Mouse (Mus musculus): ENCODE results near the gene Rab5if. TPM values are rescaled to one million over a fixed set of nuclear protein-coding genes. Genes with fewer than 3 reads are reported as not detected.

The Rab5if gene
- polyA plus RNA-seq, 1 experiment from 2014 or later = 131 TPM

DNA sequence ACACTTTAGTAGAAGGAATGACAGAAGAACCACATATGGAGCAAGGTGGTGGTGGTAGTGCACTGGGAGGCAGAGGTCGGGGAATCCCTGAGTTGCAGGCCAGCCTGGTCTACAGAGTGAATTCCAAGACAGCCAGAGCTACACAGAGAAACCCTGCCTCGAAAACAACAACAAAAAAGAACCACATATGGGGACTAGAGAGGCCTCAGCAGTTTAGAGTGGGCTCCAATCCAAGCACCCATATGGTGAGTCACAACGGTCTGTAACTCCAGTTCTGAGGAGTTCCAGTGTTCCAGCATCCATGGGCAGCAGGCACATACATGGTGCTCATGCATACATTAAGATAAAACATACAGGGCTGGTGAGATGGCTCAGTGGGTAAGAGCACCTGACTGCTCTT lies 1.6 kb downstream of the Rab5if start:
- Histone ChIP-seq H3K36me3 (ENCODE audit: control insufficient read depth, insufficient read depth) (0 out of 2 replicates have a peak, but pooled peaks cover 6% of the 10 kb centered on the region), H3K9ac (replicated peaks; ENCODE audit: low read depth, low read length) (no peak overlapping the region), H3K4me1 (replicated peaks; ENCODE audit: control insufficient read depth, insufficient read depth, low read length) (peaks cover 22% of the 10 kb centered on the region), H3K27me3 (replicated peaks; ENCODE audit: control insufficient read depth, insufficient read depth, low read length) (no peaks in the 10 kb centered on the region), H3K4me2 (ENCODE audit: low read length) (no peak overlapping the region), H3K9me3 (ENCODE audit: control insufficient read depth, low read length) (no peaks in the 10 kb centered on the region), H3K4me3 (replicated peaks; ENCODE audit: low read length) (no peak overlapping the region), H3K27ac (ENCODE audit: low read length) (no peak overlapping the region)
- no peak for ATAC-seq
- WGBS = 49% methylated on average over 3 of the region's 3 CpGs

DNA sequence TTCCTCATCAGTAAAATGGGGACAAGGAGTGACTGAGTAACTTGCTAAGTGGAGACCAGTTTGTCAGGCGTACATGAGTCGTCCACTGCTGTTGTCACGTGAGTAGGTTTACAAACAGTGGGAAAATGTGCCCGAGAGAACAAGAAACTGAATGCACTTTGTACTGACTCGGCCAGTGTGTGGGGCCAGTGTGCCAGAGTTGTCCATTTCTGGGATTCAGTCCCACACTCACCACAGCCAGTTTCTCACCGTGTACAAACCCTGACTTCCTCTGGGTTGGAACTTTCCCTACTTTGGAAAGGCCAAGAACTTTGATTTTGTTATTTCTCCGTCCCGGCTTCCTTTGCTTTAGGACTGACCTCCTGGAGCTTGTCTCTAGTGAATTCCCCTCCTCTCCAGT lies 6.1 kb downstream of the Rab5if start:
- peaks cover 7% of the 10 kb centered on the region for H3K4me1 ChIP-seq (replicated peaks; ENCODE audit: control insufficient read depth, insufficient read depth, low read length)
- H3K27me3 ChIP-seq (replicated peaks; ENCODE audit: control insufficient read depth, insufficient read depth, low read length) = no peaks in the 10 kb centered on the region
- H3K36me3 ChIP-seq (ENCODE audit: control insufficient read depth, insufficient read depth) = peaks cover 13% of the 10 kb centered on the region
- WGBS = 80% methylated on average over 8 of the region's 8 CpGs
- no peak overlapping the region for H3K4me2 ChIP-seq (ENCODE audit: low read length)
- H3K27ac ChIP-seq (ENCODE audit: low read length) = no peak overlapping the region
- ATAC-seq = no peak
- H3K9me3 ChIP-seq (ENCODE audit: control insufficient read depth, low read length) = no peaks in the 10 kb centered on the region
- H3K9ac ChIP-seq (replicated peaks; ENCODE audit: low read depth, low read length) = no peak overlapping the region
- H3K4me3 ChIP-seq (replicated peaks; ENCODE audit: low read length) = no peak overlapping the region

DNA sequence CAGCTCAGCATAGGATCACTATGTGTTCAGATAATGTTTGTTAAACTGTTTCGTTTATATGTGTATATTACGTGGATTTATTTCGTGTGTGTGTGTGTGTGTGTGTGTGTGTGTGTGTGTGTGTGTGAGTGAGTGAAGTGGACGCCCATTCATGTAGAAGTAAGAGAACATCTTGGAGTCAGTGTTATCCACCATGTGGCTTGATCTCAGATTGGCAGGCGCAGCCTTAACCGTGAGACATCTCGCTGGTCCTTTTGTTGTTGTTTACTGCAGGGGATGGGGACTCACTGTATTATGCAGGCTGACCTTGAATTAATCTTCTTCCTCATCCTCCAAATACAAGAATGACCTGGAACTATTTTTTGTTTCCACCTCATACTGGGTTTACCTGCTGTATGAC lies 6.6 kb downstream of the Rab5if start:
- H3K4me1 ChIP-seq (replicated peaks; ENCODE audit: control insufficient read depth, insufficient read depth, low read length) = peaks cover 2% of the 10 kb centered on the region
- H3K27me3 ChIP-seq (replicated peaks; ENCODE audit: control insufficient read depth, insufficient read depth, low read length) = no peaks in the 10 kb centered on the region
- no peak for ATAC-seq
- 91% methylated on average over 7 of the region's 7 CpGs for WGBS
- H3K9me3 ChIP-seq (ENCODE audit: control insufficient read depth, low read length) = no peaks in the 10 kb centered on the region
- H3K4me2 ChIP-seq (ENCODE audit: low read length) = no peak overlapping the region
- no peak overlapping the region for H3K4me3 ChIP-seq (replicated peaks; ENCODE audit: low read length)
- H3K36me3 ChIP-seq (ENCODE audit: control insufficient read depth, insufficient read depth) = peaks cover 13% of the 10 kb centered on the region
- no peak overlapping the region for H3K27ac ChIP-seq (ENCODE audit: low read length)
- H3K9ac ChIP-seq (replicated peaks; ENCODE audit: low read depth, low read length) = no peak overlapping the region

DNA sequence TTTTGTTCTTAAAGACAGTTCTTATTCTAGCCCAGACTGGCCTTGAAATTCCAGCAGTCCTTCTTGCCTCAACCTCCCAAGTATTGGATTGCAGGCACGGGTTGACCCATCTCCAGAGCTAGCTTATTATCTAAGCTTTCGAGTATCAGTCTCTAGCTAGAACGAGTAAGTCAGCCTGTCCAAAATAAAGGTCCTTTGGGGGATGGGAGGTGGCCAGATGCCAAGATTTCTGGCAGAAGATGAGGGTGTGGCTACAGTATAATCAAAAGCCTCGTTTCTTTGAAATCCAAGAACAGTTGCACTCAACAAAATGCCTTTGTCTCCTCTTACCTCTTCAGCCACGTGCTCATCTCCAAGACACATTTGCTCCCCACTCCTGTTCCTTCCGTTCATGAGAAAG lies 7.6 kb downstream of the Rab5if start:
- Histone ChIP-seq H3K4me3 (replicated peaks; ENCODE audit: low read length) (no peak overlapping the region), H3K4me1 (replicated peaks; ENCODE audit: control insufficient read depth, insufficient read depth, low read length) (no peaks in the 10 kb centered on the region), H3K4me2 (ENCODE audit: low read length) (no peak overlapping the region), H3K36me3 (ENCODE audit: control insufficient read depth, insufficient read depth) (peaks cover 13% of the 10 kb centered on the region), H3K9me3 (ENCODE audit: control insufficient read depth, low read length) (no peaks in the 10 kb centered on the region), H3K27ac (ENCODE audit: low read length) (no peak overlapping the region), H3K9ac (replicated peaks; ENCODE audit: low read depth, low read length) (no peak overlapping the region), H3K27me3 (replicated peaks; ENCODE audit: control insufficient read depth, insufficient read depth, low read length) (no peaks in the 10 kb centered on the region)
- 38% methylated on average over 6 of the region's 6 CpGs for WGBS
- ATAC-seq = no peak

DNA sequence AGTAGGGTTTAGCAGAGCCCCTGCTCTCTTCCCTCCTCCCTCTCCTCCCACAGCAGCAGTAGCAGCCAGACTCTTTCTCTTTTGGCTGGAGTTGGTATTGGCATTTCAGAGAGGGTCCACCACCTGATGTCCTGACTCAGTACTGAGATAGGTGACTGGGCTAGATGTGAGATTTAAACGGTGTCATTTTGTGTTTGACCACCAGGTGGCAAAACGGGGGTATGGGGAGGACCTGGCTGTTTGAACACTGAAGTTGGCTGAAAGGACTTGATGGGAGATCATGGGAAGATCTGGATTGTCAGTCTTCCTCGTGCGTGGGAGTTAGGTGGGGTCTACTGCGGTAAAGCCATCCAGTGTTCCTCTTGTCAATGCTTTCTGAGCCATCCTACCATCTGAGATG lies 10.7 kb downstream of the Rab5if start:
- no peak overlapping the region for H3K4me3 ChIP-seq (replicated peaks; ENCODE audit: low read length)
- no peaks in the 10 kb centered on the region for H3K9me3 ChIP-seq (ENCODE audit: control insufficient read depth, low read length)
- no peak overlapping the region for H3K9ac ChIP-seq (replicated peaks; ENCODE audit: low read depth, low read length)
- 20% methylated on average over 5 of the region's 5 CpGs for WGBS
- no peak overlapping the region for H3K4me2 ChIP-seq (ENCODE audit: low read length)
- no peaks in the 10 kb centered on the region for H3K27me3 ChIP-seq (replicated peaks; ENCODE audit: control insufficient read depth, insufficient read depth, low read length)
- ATAC-seq = no peak
- H3K4me1 ChIP-seq (replicated peaks; ENCODE audit: control insufficient read depth, insufficient read depth, low read length) = no peaks in the 10 kb centered on the region
- peaks cover 10% of the 10 kb centered on the region for H3K36me3 ChIP-seq (ENCODE audit: control insufficient read depth, insufficient read depth)
- H3K27ac ChIP-seq (ENCODE audit: low read length) = no peak overlapping the region

DNA sequence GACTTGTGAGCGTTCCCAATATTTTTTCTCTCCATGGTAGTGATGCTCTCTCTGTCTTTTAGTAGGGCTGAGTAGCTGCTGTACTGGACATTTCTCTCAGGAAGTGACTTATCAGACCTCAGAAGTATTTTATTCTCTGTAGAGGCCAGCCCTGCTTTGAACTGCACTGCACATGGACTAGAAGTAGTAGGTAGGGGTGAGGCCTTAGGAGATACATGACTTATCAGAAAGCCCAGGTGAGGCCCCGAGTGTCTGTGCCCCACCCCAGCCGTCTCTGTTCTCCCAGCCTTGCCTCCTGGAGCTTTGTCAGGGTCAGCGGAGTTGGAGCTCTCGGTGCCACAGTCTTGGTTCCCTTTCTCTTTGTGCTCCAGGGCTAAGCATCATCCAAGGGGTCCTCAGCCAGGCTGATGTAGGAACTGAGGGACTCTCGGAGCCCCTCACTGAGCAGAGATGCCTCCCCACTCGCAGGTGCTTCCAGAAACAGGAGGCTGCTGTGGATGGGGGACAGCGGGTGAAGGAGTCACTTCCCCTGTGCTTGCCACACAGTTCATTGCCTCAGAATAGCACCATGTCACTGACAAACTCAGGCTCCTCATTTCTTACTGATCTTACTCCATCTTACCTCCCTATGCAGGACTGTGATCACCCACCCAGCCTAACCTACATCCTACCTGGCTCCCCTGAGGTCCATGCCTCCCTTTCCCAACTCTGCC lies 11.3 kb downstream of the Rab5if start:
- peaks cover 7% of the 10 kb centered on the region for H3K36me3 ChIP-seq (ENCODE audit: control insufficient read depth, insufficient read depth)
- H3K4me1 ChIP-seq (replicated peaks; ENCODE audit: control insufficient read depth, insufficient read depth, low read length) = no peaks in the 10 kb centered on the region
- H3K4me3 ChIP-seq (replicated peaks; ENCODE audit: low read length) = no peak overlapping the region
- no peak overlapping the region for H3K4me2 ChIP-seq (ENCODE audit: low read length)
- no peak overlapping the region for H3K9ac ChIP-seq (replicated peaks; ENCODE audit: low read depth, low read length)
- ATAC-seq = no peak
- no peaks in the 10 kb centered on the region for H3K27me3 ChIP-seq (replicated peaks; ENCODE audit: control insufficient read depth, insufficient read depth, low read length)
- no peaks in the 10 kb centered on the region for H3K9me3 ChIP-seq (ENCODE audit: control insufficient read depth, low read length)
- 88% methylated on average over 8 of the region's 8 CpGs for WGBS
- H3K27ac ChIP-seq (ENCODE audit: low read length) = no peak overlapping the region

DNA sequence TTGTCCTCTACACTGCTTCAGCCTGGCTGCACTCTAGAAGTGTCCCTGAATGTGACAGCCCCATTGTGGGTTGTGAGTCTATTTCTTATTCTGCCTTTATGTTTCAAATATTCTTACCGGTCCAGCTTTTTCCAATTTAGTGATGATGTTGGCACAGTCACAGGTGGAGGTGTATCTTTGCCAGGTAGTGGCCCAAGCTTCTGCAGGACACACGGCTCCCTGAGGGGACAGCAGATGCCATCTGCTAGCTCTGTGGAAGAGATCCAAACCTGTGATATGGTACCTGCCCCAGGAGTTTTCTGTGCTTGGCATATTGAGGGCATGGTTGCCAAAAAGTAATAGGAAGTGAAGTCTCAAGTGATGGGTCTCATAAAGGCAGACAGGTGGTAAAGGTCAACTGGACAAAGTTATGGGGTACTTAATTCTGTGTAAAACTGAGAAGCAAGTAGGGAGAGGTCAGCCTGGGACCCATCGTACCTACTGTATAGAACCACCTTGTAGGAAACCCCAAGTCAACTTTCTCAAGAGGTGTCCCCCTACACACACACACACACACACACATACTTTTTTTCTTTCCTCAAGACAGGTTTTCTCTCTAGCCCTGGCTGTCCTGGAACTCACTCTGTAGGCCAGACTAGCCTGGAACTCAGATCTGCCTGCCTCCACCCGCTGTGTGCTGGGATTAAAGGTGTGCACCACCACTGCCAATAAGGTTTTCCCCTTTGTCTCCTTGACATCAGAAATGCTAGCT lies 12.0 kb downstream of the Rab5if start:
- no peaks in the 10 kb centered on the region for H3K4me1 ChIP-seq (replicated peaks; ENCODE audit: control insufficient read depth, insufficient read depth, low read length)
- peaks cover 7% of the 10 kb centered on the region for H3K36me3 ChIP-seq (ENCODE audit: control insufficient read depth, insufficient read depth)
- H3K27ac ChIP-seq (ENCODE audit: low read length) = no peak overlapping the region
- no peak overlapping the region for H3K4me3 ChIP-seq (replicated peaks; ENCODE audit: low read length)
- ATAC-seq = no peak
- H3K4me2 ChIP-seq (ENCODE audit: low read length) = no peak overlapping the region
- 91% methylated on average over 4 of the region's 4 CpGs for WGBS
- no peaks in the 10 kb centered on the region for H3K9me3 ChIP-seq (ENCODE audit: control insufficient read depth, low read length)
- H3K9ac ChIP-seq (replicated peaks; ENCODE audit: low read depth, low read length) = no peak overlapping the region
- H3K27me3 ChIP-seq (replicated peaks; ENCODE audit: control insufficient read depth, insufficient read depth, low read length) = no peaks in the 10 kb centered on the region

DNA sequence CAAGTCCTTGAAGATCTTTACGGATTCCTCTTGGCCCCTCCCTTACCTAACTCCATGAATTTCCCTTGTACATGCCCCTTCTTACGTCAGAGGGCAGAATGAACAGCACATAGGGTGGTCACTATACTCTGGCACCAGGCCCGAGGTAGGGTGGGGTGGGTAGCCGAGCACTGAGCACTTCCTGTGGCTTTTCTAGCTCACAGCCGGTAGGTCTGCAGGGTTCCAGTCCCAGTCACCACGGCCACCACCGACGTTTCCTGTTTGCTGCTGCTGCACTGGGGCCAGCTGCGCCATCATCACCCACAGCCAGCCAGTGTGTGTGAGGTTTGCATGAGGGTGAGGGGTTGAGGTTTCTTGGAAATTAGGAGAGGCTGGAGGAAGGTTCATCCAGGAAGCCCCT lies 14.8 kb downstream of the Rab5if start:
- Histone ChIP-seq H3K4me1 (replicated peaks; ENCODE audit: control insufficient read depth, insufficient read depth, low read length) (no peaks in the 10 kb centered on the region), H3K4me3 (replicated peaks; ENCODE audit: low read length) (no peak overlapping the region), H3K4me2 (ENCODE audit: low read length) (no peak overlapping the region), H3K9me3 (ENCODE audit: control insufficient read depth, low read length) (no peaks in the 10 kb centered on the region), H3K36me3 (ENCODE audit: control insufficient read depth, insufficient read depth) (peaks cover 3% of the 10 kb centered on the region), H3K27me3 (replicated peaks; ENCODE audit: control insufficient read depth, insufficient read depth, low read length) (no peaks in the 10 kb centered on the region), H3K27ac (ENCODE audit: low read length) (no peak overlapping the region), H3K9ac (replicated peaks; ENCODE audit: low read depth, low read length) (no peak overlapping the region)
- ATAC-seq = no peak
- WGBS = 70% methylated on average over 9 of the region's 9 CpGs

DNA sequence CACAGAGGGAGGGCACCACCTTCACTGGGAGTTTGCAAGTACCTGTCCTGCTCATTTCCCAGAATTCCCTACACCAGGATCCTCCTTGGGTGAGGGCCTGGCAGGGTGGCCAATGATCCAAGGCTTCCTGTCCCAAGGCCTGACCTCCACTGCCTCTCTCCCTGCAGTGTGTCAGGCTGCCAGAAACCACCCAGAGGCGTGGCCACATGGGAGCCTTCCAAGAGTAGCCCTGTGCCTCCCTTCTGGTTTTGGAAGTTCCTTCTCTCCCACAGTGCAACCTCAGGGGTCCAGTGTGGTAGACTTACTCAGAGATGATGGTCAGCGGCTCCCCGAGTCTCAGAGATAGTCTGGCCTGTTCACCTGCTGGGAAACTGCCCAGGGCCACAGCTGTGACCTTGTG lies 16.6 kb downstream of the Rab5if start:
- 93% methylated on average over 3 of the region's 3 CpGs for WGBS
- Histone ChIP-seq H3K27me3 (replicated peaks; ENCODE audit: control insufficient read depth, insufficient read depth, low read length) (no peaks in the 10 kb centered on the region), H3K36me3 (ENCODE audit: control insufficient read depth, insufficient read depth) (no peaks in the 10 kb centered on the region), H3K4me3 (replicated peaks; ENCODE audit: low read length) (no peak overlapping the region), H3K27ac (ENCODE audit: low read length) (no peak overlapping the region), H3K4me1 (replicated peaks; ENCODE audit: control insufficient read depth, insufficient read depth, low read length) (no peaks in the 10 kb centered on the region), H3K9ac (replicated peaks; ENCODE audit: low read depth, low read length) (no peak overlapping the region), H3K4me2 (ENCODE audit: low read length) (no peak overlapping the region), H3K9me3 (ENCODE audit: control insufficient read depth, low read length) (no peaks in the 10 kb centered on the region)
- ATAC-seq = no peak

Measured in forebrain, embryonic 16.5 days (tissue).